Mouse (Mus musculus): ENCODE measurements around the gene A730061H03Rik. TPM values are rescaled to one million over a fixed set of nuclear protein-coding genes. Genes with fewer than 3 reads are reported as not detected.

The A730061H03Rik gene
- polyA plus RNA-seq, 1 experiment: 1.7 TPM

DNA sequence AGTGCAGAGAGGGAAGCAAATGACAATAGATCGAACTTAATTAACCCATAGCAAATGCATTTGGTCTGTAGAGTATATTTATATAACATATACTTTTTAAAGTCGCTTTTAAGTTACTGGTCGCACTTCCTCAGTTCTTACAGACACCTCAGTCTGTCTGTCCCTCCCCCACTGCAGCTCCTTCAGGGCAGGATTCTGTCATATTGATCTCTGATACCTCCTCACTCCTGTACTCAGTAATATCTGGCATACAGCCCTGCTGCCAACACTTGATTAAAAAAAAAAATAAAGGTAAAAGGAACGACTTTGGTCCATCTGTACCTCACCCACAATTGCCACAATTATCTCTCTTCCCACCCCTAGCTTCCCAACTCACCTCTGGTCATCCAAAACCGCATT is 24.1 kb upstream of the A730061H03Rik start:
- DNase-seq (ENCODE audit: extremely low spot score in 1 of 2, low spot score in 1 of 2): no peak

DNA sequence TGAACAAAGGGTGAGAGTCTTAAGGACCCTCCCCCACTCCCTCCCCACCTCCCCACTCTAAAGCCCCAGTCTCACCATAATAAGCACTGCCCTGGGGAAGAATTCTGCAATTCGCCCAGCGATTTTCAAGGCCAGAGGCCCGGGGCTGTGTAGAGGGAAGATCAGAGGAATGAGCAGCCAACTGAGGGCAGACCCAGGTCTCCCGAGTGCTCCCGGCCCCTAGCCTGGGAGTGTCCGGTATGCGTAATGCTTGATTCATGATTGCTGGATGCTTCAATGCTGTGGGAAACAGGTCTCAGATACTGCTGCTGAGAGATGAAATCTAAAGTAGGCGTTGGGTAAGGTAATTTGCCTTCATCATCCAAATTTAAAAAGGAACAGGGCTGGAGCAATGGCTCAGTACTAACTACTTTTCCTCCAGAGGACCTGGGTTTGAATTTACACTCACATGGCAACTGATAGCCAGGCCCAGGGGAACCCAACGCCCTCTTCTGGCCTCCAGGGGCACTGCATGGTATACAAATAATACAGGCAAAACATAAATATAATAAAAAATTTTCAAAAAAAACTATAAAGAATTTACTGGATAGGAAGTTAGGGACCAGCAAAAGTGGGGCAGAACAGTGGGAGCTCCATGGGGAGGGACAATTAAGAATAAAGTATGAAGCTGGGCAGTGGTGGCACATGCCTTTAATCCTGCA is 21.9 kb upstream of the A730061H03Rik start:
- no peak for DNase-seq (ENCODE audit: extremely low spot score in 1 of 2, low spot score in 1 of 2)

DNA sequence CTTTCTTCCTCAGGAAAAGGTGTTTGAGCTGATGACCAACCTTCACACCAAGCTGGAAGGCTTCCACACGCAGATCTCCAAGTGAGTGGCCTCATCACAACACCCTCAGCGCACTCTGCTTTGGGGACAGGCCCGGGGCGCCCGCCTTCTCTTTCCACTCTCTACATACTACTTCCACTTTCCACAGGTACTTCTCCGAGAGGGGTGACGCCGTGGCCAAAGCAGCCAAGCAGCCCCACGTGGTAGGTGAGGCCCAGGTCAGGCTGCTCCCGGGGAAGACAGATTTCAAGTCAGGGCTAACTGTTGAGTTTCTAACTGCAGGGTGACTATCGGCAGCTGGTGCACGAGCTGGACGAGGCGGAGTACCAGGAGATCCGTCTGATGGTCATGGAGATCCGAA is 20.5 kb upstream of the A730061H03Rik start:
- DNase-seq (ENCODE audit: extremely low spot score in 1 of 2, low spot score in 1 of 2): no peak

DNA sequence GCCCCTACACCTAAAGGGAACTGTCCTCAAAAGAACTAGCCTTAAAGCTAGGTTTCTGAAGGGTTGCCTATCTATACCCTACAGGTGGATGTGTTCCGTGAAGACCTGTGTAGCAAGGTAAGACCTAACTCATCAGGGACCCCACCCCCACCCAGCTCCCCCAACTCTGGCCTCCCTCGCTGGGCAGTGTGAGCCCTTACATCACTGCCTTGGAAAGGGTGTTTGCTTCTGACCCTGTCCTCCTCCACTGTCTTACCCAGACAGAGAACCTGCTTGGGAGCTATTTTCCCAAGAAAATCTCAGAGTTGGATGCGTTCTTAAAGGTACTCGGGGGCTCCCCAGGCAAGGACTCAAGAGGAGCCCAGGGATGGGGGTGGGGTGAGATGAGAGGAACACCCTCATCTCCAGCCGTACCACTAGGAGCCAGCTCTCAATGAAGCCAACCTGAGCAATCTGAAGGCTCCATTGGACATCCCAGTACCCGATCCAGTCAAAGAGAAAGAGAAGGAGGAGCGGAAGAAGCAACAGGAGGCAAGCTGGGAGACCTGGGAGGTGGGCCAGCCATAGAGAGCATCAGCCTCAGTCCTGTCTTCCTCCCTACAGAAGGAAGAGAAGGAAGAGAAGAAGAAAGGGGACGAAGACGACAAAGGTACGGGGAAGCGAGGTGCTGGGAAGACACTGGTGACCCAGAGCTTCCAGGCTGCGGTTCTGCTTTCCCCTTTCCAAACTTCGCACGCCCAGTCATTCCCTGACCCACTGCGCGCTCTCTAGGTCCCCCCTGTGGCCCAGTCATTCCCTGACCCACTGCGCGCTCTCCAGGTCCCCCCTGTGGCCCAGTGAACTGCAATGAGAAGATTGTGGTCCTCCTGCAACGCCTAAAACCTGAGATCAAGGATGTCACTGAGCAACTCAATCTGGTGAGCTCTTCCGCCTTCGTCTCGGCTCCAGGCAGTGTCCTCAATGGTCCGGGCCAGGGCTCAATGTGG is 19.6 kb upstream of the A730061H03Rik start:
- no peak for DNase-seq (ENCODE audit: extremely low spot score in 1 of 2, low spot score in 1 of 2)

DNA sequence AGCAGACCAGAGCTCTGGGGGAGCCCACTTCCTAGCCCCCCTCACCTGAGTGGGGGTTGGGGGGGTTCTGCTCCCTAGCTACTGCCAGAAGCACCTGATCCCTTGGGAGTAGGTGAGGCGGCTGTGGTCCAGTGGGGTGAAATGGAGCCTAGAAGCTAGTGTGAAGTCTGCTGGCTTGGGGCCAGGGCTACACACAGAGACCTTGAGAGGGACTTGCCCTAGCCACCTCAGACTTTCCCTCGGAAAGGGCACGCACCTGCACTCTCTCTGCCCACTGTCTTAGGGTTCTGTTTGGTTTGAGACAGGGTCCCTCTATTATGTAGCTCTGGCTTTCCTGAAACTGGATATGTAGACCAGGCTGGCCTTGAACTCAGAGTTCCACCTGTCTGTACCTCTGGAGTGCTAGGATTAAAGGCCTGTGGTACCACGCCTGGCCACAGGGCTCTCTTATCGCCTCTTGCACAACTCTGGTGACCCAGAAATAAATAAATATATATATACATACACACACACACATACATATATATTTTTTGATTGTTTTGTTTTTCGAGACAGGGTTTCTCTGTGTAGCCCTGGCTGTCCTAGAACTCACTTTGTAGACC is 18.6 kb upstream of the A730061H03Rik start:
- no peak for DNase-seq (ENCODE audit: extremely low spot score in 1 of 2, low spot score in 1 of 2)

DNA sequence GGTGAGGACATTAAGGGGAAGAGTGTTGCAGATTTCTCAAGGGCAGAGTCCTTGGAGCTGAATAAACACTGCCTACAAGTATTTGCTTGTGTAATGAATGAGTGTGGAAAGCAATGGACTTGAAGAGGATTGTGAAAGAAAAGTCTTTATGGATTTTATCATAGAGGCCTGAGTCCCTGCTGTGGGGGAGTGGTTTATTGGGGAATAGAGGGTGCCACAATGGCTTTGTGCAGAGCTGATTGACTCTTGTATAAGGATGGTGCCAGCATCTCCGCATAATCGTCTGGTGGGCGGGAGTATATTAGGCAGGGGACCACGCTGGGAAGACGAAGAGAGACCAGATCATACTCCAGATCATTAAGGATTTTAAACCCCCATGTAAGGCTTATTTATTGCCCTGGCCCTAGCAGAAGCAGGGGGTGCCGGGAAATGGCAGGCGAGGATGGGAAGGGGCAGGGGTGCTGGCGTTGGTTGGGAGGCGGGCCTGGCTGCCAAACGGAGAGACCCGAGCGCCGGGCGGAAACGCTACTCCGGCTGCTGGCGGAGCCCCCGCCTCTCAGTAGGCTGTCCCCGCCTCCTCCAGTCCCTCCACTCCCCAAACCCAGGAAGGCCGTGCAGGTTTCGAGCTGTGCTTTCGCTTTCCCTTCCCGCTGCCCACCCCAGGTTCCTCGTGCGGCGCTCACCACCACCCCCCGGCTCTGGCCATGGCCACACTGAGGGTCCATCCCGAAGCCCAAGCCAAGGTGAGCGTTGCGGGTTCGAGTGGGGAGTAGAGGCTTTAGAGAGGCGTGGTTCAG is 17.9 kb upstream of the A730061H03Rik start, which contains the start of gene Psme1:
Psme1 (plus strand) TSS at position 253 of the 797 bp plus-strand sequence.
- DNase-seq (ENCODE audit: extremely low spot score in 1 of 2, low spot score in 1 of 2): peak in 1 of 2 experiments; percentile 66

DNA sequence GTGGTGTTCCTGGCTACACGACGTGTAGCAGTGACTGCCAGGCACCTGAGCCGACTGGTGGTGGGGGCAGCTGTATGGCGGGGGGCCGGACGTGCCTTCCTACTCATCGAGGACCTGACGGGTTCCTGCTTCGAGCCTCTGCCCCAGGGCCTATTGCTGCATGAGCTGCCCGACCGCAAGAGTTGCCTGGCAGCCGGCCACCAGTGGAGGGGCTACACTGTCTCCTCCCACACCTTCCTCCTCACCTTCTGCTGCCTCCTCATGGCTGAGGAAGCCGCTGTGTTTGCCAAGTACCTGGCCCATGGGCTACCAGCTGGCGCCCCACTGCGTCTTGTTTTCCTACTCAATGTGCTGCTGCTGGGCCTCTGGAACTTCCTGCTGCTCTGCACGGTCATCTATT is 16.2 kb upstream of the A730061H03Rik start:
- peak in 1 of 2 experiments; percentile 37 for DNase-seq (ENCODE audit: extremely low spot score in 1 of 2, low spot score in 1 of 2)

DNA sequence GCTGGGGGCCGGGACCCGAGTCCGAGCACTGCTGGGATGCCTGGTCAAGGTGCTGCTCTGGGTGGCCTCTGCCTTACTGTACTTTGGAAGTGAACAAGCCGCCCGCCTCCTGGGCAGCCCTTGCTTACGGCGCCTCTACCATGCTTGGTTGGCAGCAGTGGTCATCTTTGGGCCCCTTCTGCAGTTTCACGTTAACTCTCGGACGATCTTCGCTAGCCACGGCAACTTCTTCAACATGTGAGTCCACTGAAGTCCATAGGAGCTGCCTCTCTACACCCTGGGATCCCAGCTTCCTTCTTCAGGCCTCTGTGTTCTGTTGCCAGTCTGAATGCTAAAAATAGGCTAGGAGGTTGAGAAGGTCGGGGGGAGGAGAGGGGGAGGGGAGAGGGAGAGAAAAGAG is 15.5 kb upstream of the A730061H03Rik start:
- DNase-seq (ENCODE audit: extremely low spot score in 1 of 2, low spot score in 1 of 2): no peak

DNA sequence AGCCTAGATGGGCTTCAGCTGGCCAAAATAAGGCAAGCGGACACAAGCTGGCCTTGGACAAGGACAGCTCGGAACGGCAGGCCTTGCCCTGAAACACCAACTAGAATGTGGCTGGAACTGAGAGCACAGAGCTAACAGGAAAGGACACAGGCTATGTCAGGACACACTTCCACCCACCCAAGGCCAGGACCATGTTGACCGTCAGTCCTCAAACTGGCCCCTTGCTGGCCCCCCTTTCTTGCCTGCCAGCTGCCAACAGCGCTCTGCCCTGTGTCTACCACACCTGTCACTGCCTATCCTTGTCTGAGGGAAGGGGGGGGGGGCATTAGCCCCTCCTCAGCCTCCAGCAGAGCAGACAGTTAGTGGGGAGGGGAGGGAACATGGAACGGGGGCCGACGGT is 15.1 kb upstream of the A730061H03Rik start, which contains the start of gene Fitm1:
Fitm1 (plus strand) TSS at position 316 of the 400 bp plus-strand sequence.
- no peak for DNase-seq (ENCODE audit: extremely low spot score in 1 of 2, low spot score in 1 of 2)

DNA sequence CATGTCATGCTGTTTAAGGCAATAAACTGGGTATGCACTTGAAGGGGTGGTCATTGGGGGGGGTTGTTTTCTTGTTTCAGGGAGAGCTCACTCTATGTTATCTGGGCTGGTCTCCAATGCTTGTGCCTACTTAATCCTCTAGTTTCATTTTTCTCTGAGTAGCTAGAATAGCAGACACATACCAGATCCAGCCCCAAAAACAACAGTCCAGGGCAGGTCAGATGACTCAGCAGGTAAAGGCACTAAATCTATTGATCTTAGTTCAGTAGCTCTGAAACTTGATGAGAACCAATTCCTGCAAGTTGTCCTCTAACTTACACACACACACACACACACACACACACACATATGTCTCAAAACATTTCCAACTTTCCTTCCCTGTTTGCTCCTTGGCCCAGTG is 11.6 kb upstream of the A730061H03Rik start:
- no peak for DNase-seq (ENCODE audit: extremely low spot score in 1 of 2, low spot score in 1 of 2)

DNA sequence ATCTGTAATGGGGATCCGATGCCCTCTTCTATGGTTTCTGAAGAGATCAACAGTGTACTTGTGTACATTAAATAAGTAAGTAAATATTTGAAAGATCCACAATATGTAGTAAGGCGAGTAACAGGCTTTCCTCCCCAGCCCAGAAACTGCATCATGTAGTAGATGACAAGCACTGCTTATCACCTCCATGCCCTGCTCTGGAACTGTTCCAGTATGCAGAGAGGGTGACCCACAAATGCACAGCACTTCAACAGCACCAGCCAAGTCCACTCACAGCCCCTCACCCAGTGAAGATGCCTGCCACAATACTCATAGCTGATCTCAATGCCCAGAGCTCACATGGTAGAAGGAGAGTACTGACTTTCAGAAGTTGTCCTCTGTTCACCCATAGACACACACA is 10.4 kb upstream of the A730061H03Rik start:
- no peak for DNase-seq (ENCODE audit: extremely low spot score in 1 of 2, low spot score in 1 of 2)

DNA sequence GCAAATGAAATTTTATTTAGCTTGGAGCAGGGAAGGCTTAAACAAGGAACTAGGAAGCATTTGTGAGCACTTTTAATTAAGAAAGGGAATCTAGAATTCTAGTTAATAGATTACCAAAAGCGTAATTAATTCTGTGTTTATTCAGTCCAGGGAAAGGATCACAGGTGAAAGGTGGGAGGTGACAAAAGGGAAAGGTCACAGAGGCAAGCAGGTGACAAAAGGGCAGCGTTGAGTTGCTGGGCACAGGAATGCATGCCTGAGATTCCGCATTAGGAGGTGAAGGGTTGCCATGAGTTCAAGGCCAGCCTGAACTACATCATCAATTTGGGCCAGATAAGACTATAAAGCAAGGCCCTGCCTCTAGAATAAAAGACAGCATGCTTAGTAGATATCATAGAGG is 7.3 kb upstream of the A730061H03Rik start:
- DNase-seq (ENCODE audit: extremely low spot score in 1 of 2, low spot score in 1 of 2): no peak

DNA sequence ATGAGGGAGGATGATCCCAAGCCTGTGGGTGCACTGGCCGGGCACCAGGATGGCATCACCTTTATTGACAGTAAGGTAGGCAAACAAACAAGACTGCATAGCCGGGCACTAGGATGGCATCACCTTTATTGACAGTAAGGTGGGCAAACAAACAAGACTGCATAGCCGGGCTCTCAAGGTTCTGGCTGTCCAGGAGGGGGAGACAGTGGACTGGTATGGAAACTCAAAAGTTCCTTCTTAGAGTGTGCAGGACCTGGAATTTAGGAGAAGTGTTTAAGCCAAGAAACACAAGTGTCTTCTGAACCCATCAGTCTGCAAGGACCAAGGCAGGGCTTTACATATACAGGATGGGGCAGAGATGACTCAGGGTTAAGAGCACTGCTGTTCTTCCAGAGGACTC is 5.5 kb upstream of the A730061H03Rik start:
- no peak for DNase-seq (ENCODE audit: extremely low spot score in 1 of 2, low spot score in 1 of 2)

DNA sequence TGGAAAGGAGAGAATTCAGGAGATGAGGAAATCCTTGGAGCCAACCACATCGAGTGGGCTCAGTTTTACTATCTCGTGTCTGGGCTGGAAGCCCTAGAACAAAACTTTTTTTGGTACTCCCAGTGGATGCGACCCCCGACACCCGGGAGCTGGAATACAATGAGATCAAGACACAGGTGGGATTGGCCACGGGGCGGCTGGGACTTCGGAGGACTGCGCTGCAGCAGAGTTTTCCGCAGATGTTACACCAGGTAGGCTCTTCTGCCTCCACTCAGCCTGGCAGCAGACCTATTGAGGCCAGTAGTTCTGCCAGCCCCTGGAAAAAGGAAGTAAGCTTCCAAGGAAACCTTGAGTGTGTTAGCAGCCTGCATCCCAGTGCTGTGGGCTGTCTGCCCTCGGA is 3.0 kb upstream of the A730061H03Rik start:
- DNase-seq (ENCODE audit: extremely low spot score in 1 of 2, low spot score in 1 of 2): no peak

DNA sequence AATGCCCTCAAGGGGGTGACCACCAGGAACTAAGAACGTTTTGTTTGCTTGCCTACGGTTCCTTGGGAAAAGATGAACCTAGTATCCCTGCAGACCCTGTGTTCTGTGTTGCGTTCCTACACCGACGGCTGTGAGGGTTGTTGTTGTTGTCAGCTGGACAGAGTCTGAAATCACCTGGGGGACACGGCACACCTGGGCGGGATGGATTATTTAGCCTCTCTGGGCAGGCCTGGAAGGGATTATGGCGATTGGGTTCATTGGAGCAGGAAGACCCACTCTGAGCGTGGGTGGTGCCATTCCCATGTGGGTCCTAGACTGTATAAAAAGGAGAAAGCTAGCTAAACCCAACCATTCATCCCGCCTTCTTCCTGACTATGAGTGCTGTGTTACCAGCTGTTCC is 1.7 kb upstream of the A730061H03Rik start:
- DNase-seq (ENCODE audit: extremely low spot score in 1 of 2, low spot score in 1 of 2): no peak

DNA sequence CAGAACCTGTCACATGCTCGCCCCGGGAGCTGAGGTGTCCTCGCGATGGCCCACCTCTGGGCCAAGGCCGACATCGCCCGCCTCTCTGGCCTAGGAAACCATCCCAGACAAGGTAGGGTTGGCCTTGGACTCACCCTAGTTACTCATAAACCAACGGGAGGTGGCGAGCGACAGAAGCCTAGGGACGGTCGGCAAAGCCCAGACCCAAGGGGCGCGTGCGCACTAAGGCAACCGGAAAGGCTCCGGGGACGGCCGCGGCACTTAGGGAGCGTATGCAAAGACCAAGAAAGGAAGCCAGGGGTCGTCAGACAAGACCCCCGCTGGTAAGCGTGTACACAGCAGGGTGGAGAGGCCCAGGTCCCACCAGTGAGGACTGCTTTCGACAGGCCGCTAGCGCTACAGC is 406 bp downstream of the A730061H03Rik start, which contains the start of gene Dcaf11:
Dcaf11 (plus strand) TSS at position 208 of the 403 bp plus-strand sequence.
- peak; percentile 79 to 90 for DNase-seq (ENCODE audit: extremely low spot score in 1 of 2, low spot score in 1 of 2)

DNA sequence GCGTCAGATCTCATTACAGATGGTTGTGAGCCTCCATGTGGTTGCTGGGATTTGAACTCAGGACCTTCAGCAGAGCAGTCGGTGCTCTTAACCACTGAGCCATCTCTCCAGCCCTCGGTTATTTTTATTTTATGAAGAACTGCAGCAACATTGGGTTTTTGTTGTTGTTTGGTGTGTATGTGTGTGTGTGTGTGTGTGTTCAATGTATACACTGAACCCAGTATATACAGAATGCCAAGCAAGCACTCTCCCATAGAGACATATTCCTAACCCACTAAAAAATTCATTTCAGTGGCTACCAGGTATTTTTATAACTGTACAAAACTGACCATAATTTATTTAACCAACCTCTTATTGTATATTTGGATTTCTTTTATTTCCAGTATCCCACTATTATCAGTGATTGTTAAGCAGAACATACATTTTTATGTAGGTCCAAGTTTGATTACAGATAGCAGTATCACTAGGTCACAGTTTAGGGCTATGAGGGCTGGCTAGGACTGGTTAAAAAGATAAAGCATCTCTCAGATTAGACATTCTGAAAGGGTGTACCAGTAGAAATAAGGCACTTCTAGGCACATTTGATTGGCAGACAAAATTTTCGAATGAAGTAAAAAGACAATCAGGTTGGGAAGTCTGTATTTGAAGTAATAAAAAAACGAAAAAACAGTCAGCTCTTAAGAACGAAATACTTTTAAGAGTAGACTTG is 1.3 kb downstream of the A730061H03Rik start:
- no peak for DNase-seq (ENCODE audit: extremely low spot score in 1 of 2, low spot score in 1 of 2)

DNA sequence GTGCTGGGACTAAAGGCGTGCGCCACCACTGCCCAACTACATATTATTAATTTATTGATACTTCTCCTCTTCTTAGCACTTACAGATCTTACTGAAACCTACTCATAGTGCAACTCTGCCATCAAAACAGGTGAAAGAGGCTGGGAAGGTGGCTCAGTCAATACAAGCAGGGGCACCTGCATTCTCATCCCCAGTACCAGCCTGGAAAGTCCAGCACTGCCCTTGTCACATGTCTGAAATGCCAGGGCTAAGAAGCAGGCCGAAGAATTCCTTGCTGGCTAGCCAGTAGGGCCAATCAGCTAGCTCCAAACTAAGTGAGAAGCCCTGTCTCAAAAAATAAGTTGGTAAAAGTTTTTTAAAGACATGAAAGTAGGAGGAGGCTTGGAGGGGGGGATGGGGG is 2.6 kb downstream of the A730061H03Rik start:
- DNase-seq (ENCODE audit: extremely low spot score in 1 of 2, low spot score in 1 of 2): no peak

DNA sequence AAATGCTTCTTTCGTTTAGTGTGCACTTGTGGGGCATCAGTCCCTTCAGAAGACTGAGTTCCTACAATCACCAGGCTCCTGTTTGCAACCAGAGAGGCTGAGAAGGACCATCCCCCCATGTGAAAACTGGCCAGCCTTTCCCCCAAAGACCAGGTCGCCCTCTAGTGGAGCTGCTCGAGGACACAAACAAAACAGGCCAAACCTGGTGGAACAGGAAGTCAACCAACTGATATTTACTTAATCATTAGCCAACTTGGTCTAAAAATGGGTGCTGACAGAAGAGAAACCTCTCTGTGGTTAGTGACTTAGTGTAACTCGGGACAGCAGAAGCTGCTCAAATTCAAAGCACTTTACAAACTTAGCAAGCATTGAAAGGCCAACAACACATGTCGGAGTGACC is 3.2 kb downstream of the A730061H03Rik start:
- peak in 1 of 2 experiments; percentile 84 for DNase-seq (ENCODE audit: extremely low spot score in 1 of 2, low spot score in 1 of 2)

DNA sequence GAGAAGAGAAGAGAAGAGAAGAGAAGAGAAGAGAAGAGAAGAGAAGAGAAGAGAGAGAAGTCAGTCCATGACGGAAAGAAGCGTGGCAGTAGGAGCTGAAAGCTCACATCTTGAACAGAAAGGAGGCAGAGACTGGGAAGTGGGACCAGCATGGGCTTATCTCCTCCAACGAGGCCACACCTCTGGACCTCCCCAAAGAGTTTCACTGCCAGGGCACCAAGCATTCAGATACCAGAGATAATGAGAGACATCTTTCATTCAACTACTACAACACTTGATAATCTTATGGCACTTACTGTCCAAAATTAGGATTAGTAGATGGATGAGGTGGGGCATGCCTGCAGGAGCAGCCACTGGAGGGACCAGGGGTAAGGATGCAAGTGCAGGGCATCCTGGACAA is 4.4 kb downstream of the A730061H03Rik start:
- no peak for DNase-seq (ENCODE audit: extremely low spot score in 1 of 2, low spot score in 1 of 2)
